Mouse (Mus musculus) neural tube, embryonic 12.5 days (tissue): ENCODE measurements at regions not wholly inside any gene's neighbourhood (a gene's known extent, or its start where the extent isn't known, plus 50 kb on each side); places are given as distances from the start of the nearest gene placed in this dataset.

ENCODE experiments used
- ATAC-seq: fragments of 200-750 bp; cut with Nextera tagmentation; 2 replicates; pipeline ENCODE4 v1.8.0; 2017; ENCODE audit warnings: low read depth, mild to moderate bottlenecking, moderate TSS enrichment, moderate library complexity; ENCODE audit not compliant: low FRiP score
- H3K27ac ChIP-seq: fragments of 300-500 bp; sonication (generic); 2 replicates; pipeline ENCODE4 v1.5.1; 2016
- H3K27me3 ChIP-seq: fragments of 300-500 bp; sonication (generic); replicated peaks from 2 replicates; pipeline ENCODE4 v1.6.1; 2016; ENCODE audit warnings: mild to moderate bottlenecking
- H3K36me3 ChIP-seq: fragments of 300-500 bp; sonication (generic); 2 replicates; pipeline ENCODE4 v1.6.1; 2016; ENCODE audit warnings: mild to moderate bottlenecking
- H3K4me1 ChIP-seq: fragments of 300-500 bp; sonication (generic); 2 replicates; pipeline ENCODE4 v1.6.1; 2016
- H3K4me2 ChIP-seq: fragments of 300-500 bp; sonication (generic); replicated peaks from 2 replicates; pipeline ENCODE4 v1.6.1; 2016; ENCODE audit warnings: mild to moderate bottlenecking
- H3K4me3 ChIP-seq: fragments of 300-500 bp; sonication (generic); 2 replicates; pipeline ENCODE4 v1.5.1; 2016
- H3K9ac ChIP-seq: fragments of 300-500 bp; sonication (generic); 2 replicates; pipeline ENCODE4 v1.6.1; 2016; ENCODE audit warnings: mild to moderate bottlenecking
- H3K9me3 ChIP-seq: fragments of 300-500 bp; sonication (generic); 2 replicates; pipeline ENCODE4 v1.6.1; 2016; ENCODE audit warnings: mild to moderate bottlenecking
- whole genome bisulfite sequencing: fragments of 180-500 bp; shearing (Covaris S2); methylation state at CpG from one replicate; pipeline ENCODE4 v1.1.7; 2016; 5-methylcytosine and 5-hydroxymethylcytosine counted together

GRCm38 (mm10) chr15:61453656-61454349 lies 531.0 kb upstream of the A1bg start:
- H3K9ac ChIP-seq, result no peak overlapping the region
- H3K27ac ChIP-seq, result no peak overlapping the region
- WGBS, result 76% methylated on average over 5 of the region's 5 CpGs
- no peak for ATAC-seq
- no peak overlapping the region for H3K4me3 ChIP-seq
- no peaks in the 10 kb centered on the region for H3K27me3 ChIP-seq
- H3K9me3 ChIP-seq, result no peaks in the 10 kb centered on the region
- H3K4me2 ChIP-seq, result no peak overlapping the region
- no peaks in the 10 kb centered on the region for H3K36me3 ChIP-seq
- no peaks in the 10 kb centered on the region for H3K4me1 ChIP-seq

DNA sequence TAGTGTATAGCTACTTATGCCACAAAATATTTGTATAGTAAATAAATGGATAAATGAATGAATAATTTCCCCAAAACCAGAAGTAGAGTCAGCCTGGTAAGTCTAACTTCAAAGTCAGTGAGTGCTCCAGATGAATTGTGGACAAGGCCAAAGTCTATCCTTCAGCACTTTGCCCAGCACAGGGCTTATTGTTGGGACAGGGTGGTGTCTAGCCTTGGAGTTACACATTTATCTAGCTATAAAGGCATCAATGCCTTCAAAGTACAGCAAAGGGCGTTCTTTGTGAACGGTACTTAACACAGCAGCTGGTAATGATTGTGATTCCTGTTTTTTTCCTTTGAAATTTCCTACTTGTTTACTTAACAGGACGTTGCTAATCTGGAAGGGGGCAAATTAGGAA lies 527.4 kb upstream of the A1bg start:
- Histone ChIP-seq H3K27ac (no peak overlapping the region), H3K4me2 (no peak overlapping the region), H3K27me3 (no peaks in the 10 kb centered on the region), H3K4me1 (no peaks in the 10 kb centered on the region), H3K9me3 (no peaks in the 10 kb centered on the region), H3K36me3 (no peaks in the 10 kb centered on the region), H3K4me3 (no peak overlapping the region), H3K9ac (no peak overlapping the region)
- ATAC-seq, result no peak
- 11% methylated on average over 3 of the region's 3 CpGs for WGBS

GRCm38 (mm10) chr15:61448482-61448881 lies 525.7 kb upstream of the A1bg start:
- no peak overlapping the region for H3K4me2 ChIP-seq
- no peak for ATAC-seq
- no peak overlapping the region for H3K4me3 ChIP-seq
- no peaks in the 10 kb centered on the region for H3K9me3 ChIP-seq
- H3K9ac ChIP-seq, result no peak overlapping the region
- H3K27me3 ChIP-seq, result no peaks in the 10 kb centered on the region
- 91% methylated on average over 2 of the region's 2 CpGs for WGBS
- no peaks in the 10 kb centered on the region for H3K4me1 ChIP-seq
- no peak overlapping the region for H3K27ac ChIP-seq
- no peaks in the 10 kb centered on the region for H3K36me3 ChIP-seq

DNA sequence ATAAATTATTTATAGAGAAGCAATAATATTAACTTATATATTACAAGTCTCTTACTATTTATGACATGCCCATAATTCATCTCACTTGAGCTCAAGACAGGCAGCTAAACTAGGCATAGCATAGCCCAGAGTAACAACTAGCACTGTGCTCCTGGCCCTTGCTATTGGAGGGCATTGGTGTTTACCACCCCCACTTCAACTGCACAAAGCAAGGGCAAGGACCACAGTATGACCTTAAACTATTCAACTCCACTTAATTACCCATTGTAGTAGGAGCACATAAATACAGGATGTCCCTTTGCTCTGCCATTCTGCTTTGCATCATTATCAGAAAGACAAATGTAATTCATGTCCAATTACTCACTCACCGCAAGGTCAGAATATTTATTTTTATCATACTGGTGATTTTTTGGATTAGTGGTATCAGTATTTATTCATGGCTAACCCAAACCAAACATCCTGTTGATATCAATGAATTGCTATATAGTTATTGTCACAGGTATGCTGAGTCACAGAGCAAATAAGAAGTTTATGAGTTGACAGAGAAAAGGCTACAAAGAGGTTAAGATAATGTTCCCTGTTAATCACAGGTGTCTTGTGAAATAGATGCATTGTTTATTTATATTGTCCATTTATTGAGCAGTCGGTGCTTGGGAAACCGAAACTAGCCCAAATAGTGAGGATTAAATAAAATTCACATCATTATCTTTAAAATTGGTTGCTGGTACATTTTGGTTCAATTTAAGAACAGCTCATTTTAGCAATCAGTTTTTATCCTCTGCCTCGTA lies 523.4 kb upstream of the A1bg start:
- Histone ChIP-seq H3K4me2 (no peak overlapping the region), H3K4me3 (no peak overlapping the region), H3K36me3 (no peaks in the 10 kb centered on the region), H3K9me3 (no peaks in the 10 kb centered on the region), H3K27me3 (no peaks in the 10 kb centered on the region), H3K9ac (no peak overlapping the region), H3K27ac (no peak overlapping the region), H3K4me1 (no peaks in the 10 kb centered on the region)
- 89% methylated on average over 4 of the region's 4 CpGs for WGBS
- ATAC-seq, result no peak

- ATAC-seq, result no peak
- Histone ChIP-seq H3K36me3 (no peaks in the 10 kb centered on the region), H3K4me3 (no peak overlapping the region), H3K9me3 (no peaks in the 10 kb centered on the region), H3K4me1 (no peaks in the 10 kb centered on the region), H3K4me2 (no peak overlapping the region), H3K27me3 (no peaks in the 10 kb centered on the region), H3K9ac (no peak overlapping the region), H3K27ac (no peak overlapping the region)
- WGBS, result 85% methylated on average over 4 of the region's 4 CpGs
Observed at GRCm38 (mm10) chr15:61441734-61442398, 519.1 kb upstream of the A1bg start.

- Histone ChIP-seq H3K4me3 (no peak overlapping the region), H3K9me3 (no peaks in the 10 kb centered on the region), H3K4me2 (no peak overlapping the region), H3K27me3 (no peaks in the 10 kb centered on the region), H3K36me3 (no peaks in the 10 kb centered on the region), H3K9ac (no peak overlapping the region), H3K27ac (no peak overlapping the region), H3K4me1 (no peaks in the 10 kb centered on the region)
- no peak for ATAC-seq
- WGBS, result 91% methylated on average over 2 of the region's 2 CpGs
Observed at GRCm38 (mm10) chr15:61441012-61441411, 518.2 kb upstream of the A1bg start.

DNA sequence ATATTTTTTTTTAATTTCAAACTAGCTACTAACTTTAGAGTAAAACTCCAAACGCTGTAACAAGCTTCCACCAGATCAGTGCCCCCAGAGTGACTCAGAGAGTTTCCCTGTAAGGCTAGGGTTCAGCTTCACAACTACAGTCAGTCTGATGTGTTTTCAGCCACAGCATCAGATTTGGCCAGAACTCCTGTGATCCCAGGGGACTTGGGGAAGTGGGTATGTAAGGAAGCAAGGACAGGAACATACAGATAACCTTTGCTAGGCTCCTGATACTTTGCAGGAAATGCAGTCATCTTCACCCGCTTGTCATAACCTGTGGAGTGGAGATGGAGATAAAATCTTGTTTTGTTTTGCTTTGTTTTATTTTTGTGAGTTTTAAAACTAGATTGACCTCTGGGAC lies 517.5 kb upstream of the A1bg start:
- Histone ChIP-seq H3K27ac (no peak overlapping the region), H3K4me1 (no peaks in the 10 kb centered on the region), H3K9me3 (no peaks in the 10 kb centered on the region), H3K4me3 (no peak overlapping the region), H3K4me2 (no peak overlapping the region), H3K36me3 (no peaks in the 10 kb centered on the region), H3K27me3 (no peaks in the 10 kb centered on the region), H3K9ac (no peak overlapping the region)
- 92% methylated on average over 2 of the region's 2 CpGs for WGBS
- ATAC-seq, result no peak

DNA sequence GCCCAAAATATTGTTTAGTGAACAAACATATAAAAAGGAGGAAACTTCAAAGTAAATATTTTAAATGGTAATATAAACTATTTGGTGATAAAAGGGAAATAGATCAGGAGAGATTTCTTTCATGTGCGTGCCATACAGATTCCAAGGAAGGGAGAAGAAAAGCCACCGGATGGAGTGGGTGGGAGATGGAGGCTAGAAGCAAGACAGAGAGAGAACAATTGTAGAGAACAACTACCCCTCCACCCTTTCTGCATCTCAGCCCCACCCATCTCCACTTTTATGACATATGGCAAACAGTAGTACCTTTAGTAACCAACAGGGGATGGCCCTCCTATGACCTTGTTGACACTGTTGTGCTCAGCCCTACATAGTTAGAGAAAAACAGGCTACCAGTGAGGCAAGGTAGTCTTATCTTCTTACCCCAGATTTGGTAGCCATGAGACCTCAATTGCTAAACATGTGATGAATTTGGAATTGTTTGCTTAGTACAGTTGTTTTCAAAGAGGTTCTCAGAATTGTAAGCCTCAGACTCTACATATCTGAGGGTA lies 516.9 kb upstream of the A1bg start:
- H3K27ac ChIP-seq, result no peak overlapping the region
- no peaks in the 10 kb centered on the region for H3K36me3 ChIP-seq
- no peak overlapping the region for H3K4me2 ChIP-seq
- no peaks in the 10 kb centered on the region for H3K9me3 ChIP-seq
- H3K4me1 ChIP-seq, result no peaks in the 10 kb centered on the region
- 84% methylated on average over 2 of the region's 2 CpGs for WGBS
- H3K27me3 ChIP-seq, result no peaks in the 10 kb centered on the region
- H3K9ac ChIP-seq, result no peak overlapping the region
- ATAC-seq, result no peak
- H3K4me3 ChIP-seq, result no peak overlapping the region

GRCm38 (mm10) chr15:61428818-61429415 lies 506.1 kb upstream of the A1bg start:
- H3K27me3 ChIP-seq, result no peaks in the 10 kb centered on the region
- no peak for ATAC-seq
- 84% methylated on average over 2 of the region's 2 CpGs for WGBS
- H3K36me3 ChIP-seq, result no peaks in the 10 kb centered on the region
- H3K27ac ChIP-seq, result no peak overlapping the region
- no peak overlapping the region for H3K4me3 ChIP-seq
- H3K9me3 ChIP-seq, result no peaks in the 10 kb centered on the region
- H3K9ac ChIP-seq, result no peak overlapping the region
- no peaks in the 10 kb centered on the region for H3K4me1 ChIP-seq
- H3K4me2 ChIP-seq, result no peak overlapping the region

GRCm38 (mm10) chr15:61422989-61423388 lies 500.2 kb upstream of the A1bg start:
- ATAC-seq, result no peak
- Histone ChIP-seq H3K9me3 (no peaks in the 10 kb centered on the region), H3K4me3 (no peak overlapping the region), H3K27me3 (no peaks in the 10 kb centered on the region), H3K27ac (no peak overlapping the region), H3K36me3 (no peaks in the 10 kb centered on the region), H3K4me1 (no peaks in the 10 kb centered on the region), H3K9ac (no peak overlapping the region), H3K4me2 (no peak overlapping the region)
- 83% methylated on average over 5 of the region's 5 CpGs for WGBS

DNA sequence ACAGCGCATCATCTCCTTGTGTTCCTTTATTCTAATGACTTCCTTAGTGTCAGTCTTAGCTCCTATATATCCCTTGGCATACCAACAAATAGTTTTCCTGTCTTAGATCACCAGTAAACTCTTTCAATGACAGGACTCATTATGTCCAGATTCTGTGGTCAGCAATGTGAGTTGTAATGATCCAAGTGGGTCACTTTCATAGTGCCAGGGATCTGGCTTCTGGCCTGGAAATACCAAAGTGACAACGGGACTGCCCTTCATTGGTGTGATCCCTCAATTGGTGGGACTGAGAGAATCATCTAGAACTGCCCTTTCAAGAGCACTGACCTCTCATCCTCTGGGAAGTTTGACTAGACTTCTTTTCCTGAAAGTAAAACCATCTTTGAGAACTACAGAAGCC lies 494.7 kb upstream of the A1bg start:
- Histone ChIP-seq H3K9me3 (no peaks in the 10 kb centered on the region), H3K4me2 (no peak overlapping the region), H3K27ac (no peak overlapping the region), H3K4me1 (no peaks in the 10 kb centered on the region), H3K4me3 (no peak overlapping the region), H3K9ac (no peak overlapping the region), H3K36me3 (no peaks in the 10 kb centered on the region), H3K27me3 (no peaks in the 10 kb centered on the region)
- WGBS, result 92% methylated on average over 2 of the region's 2 CpGs
- ATAC-seq, result no peak

- H3K9me3 ChIP-seq, result no peaks in the 10 kb centered on the region
- no peaks in the 10 kb centered on the region for H3K27me3 ChIP-seq
- no peaks in the 10 kb centered on the region for H3K36me3 ChIP-seq
- no peak overlapping the region for H3K4me2 ChIP-seq
- ATAC-seq, result no peak
- H3K4me1 ChIP-seq, result no peaks in the 10 kb centered on the region
- no peak overlapping the region for H3K9ac ChIP-seq
- no peak overlapping the region for H3K4me3 ChIP-seq
- no peak overlapping the region for H3K27ac ChIP-seq
- WGBS, result 86% methylated on average over 3 of the region's 3 CpGs
Observed at GRCm38 (mm10) chr15:61416841-61417240, 494.0 kb upstream of the A1bg start.
